Mouse (Mus musculus): ENCODE data around the gene Acoxl.

Gene Acoxl

DNA sequence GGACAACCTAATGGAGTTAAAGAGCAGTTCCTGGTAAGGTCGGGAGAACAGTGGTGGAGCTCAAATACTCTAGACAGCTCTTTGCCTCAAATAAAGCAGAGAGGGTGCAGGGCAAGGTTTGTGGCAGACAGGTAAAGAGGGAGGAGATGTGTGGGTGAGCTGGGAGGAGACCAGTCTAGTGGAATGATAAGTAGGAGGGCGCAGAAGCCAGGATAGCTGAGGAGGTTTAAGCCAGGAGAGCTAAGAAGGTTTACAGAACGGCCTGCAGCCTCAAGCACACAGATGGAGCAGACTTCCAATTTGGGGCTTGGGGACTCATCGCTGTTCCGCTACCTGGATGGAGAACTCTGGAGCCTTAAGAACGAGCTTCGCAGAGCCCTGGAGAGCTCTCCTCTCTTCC lies at the start of gene Acoxl:
Acoxl (plus strand) TSS at position 301 of the 400 bp plus-strand sequence.
- in situ Hi-C loops (cut with MboI): no loop called here

DNA sequence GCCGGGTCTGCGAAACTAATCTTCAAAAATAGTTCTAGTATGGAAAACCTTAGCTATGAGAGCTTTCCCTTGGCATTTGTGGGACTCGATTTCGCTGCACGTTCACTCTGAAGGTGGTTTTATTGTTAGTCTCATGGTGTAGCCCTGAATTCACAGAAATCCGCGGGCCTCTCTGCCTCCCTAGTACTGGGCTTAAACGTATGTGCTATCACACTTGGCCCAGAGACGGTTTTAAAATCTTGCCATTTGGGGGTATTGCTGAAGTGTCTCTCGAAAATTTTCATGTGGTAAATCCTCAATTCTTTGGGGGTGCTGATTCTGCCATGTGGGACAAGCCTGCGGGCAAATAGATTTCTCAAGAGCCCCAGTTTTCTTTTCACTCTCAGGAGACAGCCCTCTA lies 49.5 kb upstream of the Acoxl start:
- in situ Hi-C loops (cut with MboI): no loop called here

DNA sequence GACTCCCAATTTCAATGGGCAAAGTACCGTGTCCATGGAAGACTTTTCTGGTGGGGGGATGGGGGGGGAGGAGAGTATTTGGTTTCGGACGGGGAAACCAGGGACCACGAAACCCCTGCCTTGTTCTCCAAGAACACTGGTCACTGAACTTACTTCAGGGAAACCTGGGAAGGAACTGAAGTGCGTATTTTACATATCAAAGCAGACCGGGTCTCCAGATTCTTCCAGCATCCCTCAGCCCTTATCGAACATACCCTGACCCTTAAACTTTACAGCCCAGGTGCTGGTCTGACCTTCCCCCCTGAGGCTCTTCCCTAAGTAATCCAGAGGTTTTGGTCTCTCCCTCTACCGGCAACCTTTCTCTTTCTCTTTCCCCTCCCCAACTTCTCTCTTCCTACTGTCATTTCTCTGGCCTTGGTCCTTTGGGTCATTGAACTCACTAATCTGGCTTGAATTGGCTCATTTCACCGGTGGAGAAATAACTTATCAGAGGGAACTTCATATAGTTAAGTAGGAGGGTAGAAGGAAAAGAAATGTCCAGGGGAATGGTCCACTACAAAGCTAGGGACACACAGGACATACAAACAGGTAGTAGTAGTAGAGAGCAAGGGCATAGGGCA lies 48.9 kb upstream of the Acoxl start:
- in situ Hi-C loops (cut with MboI): no loop called here

DNA sequence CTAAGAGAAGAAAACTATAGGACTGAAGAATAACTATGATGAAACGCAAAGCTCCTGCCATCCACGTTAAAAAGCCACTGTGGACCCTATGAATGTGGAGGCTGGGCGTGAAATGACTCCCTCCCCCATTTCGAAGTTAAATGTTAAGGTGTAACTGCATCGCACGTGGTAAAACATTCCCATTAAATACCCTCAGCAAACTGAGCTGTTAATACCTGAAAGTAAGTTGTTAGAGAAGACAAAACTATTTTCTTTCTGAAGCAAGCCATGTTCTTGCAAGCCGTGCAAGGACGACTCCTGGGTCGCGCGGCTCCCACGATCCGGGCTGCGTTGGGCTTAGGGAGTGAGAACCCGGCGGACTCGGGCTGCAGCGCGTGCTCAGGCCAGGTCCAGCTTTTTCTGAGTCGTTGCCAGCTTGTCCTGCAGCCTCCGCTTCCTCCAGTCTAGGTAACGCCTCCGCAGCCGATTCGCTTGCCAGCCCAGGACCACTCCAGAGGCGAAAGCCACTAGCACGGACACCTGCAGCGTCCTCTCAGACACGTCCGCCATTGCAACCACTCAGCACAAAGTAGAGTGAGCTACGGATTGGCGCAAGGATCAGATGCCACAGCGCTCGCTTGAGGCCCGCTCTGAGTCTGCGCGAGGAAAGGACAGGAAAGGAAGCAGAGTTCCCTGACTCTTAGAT lies 46.6 kb upstream of the Acoxl start, which contains the start of gene Mtln:
Mtln (minus strand) TSS at position 570 of the 685 bp plus-strand sequence.
- in situ Hi-C loops (cut with MboI): no loop called here

DNA sequence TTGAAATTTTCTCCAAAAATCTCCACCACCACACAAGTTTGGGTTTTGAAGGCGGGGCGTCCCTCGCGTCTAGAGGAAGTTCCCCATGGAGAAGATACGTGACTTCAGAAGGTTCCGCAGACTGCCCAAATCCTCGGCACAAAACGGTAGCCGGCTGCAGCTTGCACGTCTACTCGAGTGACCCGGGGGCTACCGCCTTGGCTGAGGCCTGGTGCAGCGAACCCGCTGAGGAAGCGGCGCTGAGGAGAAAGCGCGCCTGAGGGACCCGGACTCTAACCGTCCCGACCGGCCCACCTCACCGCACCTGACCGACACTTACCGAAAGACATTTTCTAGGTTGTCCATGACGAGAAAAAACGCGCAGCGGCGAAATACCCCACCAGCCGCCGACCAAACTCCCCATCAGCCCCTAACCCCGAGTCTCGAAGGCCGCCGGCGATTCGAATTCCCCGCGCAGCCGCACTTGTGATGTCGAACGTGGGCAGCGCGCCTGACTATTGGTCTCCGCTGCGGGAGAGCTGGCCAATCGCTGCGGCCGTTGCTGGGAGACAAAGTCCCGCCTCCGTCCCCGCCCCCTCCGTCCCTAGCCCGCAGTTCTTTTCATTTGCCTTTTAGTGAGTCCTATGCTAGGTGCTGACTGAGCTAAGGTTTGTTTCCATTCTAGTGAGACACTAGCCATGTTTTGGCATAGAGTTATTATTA lies 7.1 kb upstream of the Acoxl start, which contains the start of gene Bub1:
Bub1 (minus strand) TSS at position 465 of the 702 bp plus-strand sequence.
- in situ Hi-C loops (cut with MboI): no loop called here

DNA sequence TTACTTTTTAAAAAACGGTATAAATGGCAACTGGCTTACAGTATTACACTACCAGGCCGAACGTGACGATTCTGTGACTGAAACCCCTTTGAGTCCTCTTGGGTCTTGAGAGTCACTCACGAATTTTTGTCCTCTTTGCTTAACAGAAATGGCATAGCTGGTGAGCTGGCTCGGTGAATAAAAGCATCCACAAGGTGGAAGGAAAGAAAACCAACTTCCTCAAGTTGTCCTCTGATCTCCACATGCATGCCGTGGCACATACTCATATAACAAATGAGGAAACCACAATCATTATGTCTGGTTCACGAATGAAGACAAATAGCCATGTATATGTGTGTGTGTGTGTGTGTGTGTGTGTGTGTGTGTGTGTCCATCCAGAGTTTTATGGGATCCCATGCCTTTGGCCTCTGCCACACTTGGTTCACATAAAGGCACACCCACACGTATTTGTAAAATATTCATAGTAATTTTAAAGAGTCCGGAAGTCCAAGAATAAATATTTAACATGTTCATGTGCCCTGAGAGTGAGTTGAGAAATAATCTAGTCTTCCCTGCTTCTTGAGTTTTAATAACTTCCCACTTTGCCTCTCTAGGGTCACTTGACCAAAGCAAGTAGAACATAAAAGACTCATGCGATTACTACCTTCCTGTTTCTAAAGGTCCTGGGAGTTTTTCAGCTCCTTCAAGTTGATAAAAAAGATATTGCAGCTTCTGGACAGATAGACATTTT lies 6.4 kb upstream of the Acoxl start:
- in situ Hi-C loops (cut with MboI): no loop called here

DNA sequence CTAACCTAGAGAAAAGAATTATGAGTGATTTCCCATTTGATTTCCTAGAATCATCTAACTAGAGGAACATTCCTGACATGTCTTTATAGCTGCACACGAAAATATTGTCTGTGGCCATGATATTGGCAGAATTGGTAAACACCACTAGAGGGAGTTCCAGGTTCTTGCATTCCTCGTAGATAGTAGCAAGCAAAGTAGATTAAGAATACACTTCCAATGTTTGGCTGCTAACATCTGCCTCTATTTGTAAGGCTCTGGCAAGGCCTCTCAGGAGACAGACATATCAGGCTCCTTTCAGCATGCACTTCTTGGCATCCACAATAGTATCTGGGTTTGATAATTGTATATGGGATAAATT lies 5.9 kb upstream of the Acoxl start:
- in situ Hi-C loops (cut with MboI): no loop called here

DNA sequence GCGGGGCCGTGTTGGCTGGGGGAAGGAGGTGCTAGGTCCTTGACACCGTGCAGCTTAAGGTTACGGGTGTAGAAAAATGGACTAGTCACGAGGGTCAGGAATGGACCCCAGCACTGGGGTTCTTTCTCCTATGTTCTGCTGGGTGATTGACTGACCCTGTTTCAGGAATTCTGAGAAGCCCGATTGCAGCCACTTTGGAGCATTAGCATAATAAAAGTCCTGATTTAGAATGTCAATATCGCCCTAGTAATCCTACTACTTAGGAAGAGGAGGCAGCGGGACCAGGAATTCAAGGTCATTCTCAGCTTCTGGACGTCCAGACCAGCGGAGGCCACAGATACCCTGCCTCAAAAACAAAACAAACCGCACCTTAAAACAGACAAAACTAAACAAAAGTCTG lies 749 bp downstream of the Acoxl start:
- in situ Hi-C loops (cut with MboI): no loop called here

DNA sequence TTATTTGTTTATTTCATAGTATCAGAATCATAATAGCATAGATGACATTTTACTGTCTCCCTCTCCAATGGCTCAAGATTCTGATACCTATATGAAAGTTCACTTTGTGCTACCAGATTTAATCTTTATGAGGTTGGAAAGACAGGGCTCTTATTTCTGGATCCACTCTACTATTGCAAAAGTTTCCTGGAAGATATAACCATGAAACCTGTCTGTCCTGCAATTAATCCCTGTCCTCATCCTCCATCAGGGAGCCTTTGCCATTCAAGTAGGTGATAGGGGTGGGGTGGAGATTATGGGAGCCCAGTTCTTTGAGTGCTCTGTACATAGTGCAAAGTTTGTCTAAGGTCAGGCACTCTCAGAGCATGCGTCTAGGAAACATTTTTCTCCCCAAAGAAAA lies 2.7 kb downstream of the Acoxl start:
- in situ Hi-C loops (cut with MboI): no loop called here

DNA sequence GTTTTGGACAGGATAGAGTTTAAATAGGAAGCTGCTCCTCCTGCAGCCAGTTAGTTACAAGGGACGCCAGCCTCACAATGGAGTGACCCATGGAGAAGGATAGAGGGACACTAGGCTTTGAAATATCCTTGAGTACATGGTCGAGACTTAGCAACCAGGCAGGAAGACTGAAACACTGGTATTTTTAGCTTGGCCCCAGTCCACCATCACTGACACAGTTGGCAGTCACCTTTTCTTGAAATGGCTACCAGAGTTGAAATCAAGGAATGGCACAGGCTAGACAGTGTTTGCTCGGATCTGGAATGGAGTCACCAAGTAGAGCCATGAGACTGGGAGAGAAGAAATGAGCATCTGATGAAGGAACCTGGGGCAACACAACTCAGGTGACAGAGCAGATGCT lies 3.7 kb downstream of the Acoxl start:
- in situ Hi-C loops (cut with MboI): no loop called here

DNA sequence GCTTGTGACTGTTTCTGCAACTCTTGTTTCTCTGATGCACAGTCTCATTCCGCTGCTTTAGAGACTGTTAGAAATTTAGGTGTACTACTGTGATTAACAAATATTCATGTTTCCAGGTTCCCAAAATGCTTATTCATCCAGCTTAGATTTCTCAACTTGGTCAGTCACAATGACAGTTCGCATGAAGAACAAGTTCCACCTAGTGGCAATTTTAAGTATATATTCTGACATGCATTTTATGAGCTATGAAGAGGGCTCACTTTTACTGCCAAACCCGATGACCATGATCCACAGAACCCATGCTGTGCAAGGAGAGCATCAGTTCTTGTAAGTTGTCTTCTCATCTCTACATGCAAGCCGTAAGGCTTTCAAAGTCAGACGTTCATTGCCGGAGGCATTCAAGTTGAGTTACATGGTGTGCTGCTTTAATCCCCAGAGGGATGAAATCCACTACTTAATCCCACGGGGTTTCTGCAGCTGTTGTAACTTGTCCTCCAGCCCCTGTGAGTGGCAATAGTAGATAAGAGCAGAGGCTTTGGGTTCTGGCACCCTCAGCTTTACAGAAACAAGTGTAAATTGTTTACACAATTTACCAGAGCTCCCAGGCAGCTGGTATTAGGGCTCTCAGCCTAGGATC lies 6.8 kb downstream of the Acoxl start:
- in situ Hi-C loops (cut with MboI): no loop called here

DNA sequence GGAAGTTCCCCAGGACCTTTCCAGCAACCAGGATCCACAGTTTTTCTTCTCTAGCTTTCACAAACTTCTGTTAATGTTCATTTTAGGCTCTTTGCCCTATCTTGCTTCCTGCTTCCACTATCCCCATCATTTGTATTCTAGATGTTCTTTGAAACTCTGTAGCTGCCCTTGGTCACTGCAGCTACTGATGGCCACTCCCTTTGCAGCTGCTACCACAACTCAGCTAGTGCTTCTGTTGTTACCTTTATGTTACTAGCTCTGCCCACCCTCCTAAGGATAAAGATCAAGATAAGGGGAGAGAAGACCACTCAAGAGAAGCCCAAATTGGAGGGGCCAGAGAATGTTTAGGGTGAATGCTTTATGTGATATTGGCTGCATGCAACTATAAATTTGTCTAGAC lies 7.3 kb downstream of the Acoxl start:
- in situ Hi-C loops (cut with MboI): no loop called here

DNA sequence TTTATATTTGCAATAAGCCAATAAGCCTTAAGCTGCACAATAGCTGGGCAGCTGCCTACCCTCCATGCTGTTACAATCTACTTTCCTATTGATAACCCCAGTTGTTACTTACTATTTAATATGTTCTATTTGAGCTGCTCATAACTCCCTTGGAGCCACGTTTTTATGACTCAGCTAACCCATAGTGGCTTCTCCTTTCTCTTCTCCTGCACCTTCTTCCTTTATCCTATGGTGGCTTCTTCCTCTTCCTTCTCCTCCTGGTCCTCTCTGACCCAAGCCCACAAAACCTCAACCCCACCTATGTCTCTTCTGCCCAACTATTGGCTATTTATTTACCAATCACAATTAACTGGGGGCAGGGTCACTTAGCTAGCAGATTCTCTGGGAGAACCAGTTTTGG lies 7.9 kb downstream of the Acoxl start:
- in situ Hi-C loops (cut with MboI): no loop called here

DNA sequence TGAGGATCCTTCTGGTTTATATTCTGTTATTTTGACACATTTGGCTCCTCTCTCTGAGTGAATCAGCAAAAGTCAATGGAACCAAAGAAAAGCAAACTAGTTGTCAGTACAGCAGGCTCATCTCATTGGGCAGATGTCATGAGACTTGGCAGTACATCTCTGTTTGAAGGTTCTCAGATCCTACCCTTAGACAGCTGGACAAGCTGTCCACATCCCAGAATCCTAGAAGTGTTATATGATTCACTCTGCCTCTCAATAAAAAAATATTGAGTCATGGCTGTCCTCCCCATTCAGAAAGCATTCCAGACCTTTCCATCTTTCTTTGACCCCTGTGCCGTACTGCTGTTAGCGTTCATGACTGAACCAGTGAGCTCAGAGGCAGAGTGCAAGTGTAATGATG lies 11.7 kb downstream of the Acoxl start:
- in situ Hi-C loops (cut with MboI): no loop called here

DNA sequence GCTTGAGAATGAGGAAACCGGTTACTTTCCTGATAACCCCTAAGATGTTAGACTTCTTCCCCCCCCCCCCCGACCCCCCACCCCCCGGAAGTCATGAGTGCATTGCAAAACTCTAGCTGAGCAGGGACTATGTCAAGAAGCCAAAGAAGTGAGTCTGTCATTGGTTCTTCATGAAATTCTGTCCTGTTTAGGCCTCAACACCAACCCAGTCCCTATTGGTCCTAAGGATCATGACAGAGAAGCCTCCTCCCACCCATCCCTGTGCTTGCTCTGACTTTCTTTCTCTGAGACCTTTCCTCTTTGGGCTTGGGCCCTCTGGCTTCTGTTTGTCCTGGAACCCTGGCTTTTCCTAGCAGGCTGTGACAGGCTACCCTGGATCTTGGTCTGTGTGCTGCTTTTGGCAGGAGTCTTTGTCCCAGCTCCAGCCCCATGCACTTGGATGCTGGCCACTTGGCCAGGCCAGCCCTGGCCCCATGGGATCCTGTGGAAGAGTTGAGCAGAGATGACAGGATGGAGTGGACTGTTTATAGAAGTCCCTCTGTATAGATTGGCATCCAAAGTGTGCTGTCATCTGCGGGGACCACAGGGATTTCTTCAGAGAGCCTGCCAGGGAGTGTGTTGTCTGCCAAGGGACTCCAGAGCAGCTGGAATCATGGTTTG lies 15.8 kb downstream of the Acoxl start:
- in situ Hi-C loops (cut with MboI): no loop called here

DNA sequence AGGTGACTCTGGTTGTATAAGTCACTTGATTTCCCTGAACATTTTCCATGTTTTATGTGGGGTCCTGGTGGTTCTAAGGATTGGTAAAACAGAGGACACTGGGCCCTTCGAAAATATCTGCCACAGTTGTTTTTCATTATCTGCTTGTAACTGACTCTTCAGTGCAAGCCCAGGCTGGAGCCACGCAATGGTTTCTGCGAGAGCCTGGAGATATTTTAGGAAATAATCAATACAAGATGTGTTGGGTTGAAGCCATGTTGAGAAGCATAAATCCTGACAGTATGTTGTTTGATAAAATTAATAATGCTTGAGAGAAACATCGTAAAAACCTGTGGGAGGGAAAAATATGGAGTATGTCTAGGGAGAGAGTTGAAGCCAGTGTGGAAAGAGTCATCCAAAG lies 25.7 kb downstream of the Acoxl start:
- in situ Hi-C loops (cut with MboI): no loop called here

DNA sequence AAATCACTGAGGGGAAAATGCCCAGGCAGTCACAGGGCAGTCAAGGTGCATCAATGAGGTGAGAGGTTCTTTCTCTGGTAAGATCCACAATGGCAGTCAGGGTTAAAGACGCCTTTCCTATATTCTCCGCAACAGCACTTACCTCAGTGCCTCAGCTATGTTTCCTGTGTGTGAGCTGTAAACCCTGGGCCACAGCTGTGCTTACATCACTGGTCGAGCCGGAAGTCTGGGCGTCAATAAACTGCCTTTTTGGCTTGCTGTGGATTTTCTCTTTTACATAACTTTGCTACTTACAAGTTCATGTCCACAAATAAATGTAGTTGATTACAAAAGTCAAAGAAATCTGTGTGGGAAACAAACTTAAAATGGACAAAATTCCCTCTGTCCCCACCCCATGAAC lies 42.4 kb downstream of the Acoxl start:
- in situ Hi-C loops (cut with MboI): loop anchor here (10.0 kb wide), 2 partner anchors 524 to 694 kb away; no protein-coding TSS in a partner anchor

DNA sequence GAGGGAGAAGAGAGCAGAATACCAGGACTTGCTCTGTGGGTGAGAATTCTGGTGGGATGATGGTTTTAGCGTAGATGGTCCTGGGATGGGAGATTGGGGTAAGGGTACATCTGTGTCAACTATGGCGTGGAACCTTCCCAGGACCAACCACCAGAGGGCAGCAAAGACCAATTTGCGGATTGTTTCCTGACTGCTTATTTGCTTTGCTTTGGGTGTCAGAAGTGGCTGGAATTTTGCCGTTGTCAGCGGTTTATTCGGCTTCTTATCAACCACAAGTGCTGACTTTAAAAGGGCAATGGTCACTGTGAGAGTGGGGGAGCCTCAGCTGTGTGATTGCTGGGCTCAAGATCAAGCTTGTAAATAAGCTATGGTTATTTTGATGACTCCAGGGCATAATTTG lies 50.8 kb downstream of the Acoxl start:
- in situ Hi-C loops (cut with MboI): loop anchor here (10.0 kb wide), 2 partner anchors 515 to 685 kb away; no protein-coding TSS in a partner anchor

DNA sequence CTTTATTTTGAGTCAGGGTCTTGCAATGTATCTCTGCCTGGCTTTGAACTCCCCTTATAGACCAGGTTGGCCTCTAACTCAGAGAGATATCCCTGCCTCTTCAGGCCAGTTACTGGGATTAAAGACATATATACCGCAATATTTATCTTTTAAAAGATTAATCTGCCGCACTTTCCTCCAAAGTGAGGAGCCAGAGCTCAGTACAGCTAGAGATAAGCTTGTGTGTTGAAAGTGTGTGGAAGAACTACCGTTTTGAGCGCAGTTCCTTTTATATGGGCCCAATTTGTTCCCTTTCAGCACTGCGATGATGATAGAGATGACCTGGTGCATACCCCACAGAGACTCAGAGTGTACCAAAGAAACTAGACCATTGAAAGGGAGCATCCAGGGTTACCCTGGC lies 51.3 kb downstream of the Acoxl start:
- in situ Hi-C loops (cut with MboI): loop anchor here (10.0 kb wide), 2 partner anchors 515 to 685 kb away; no protein-coding TSS in a partner anchor

DNA sequence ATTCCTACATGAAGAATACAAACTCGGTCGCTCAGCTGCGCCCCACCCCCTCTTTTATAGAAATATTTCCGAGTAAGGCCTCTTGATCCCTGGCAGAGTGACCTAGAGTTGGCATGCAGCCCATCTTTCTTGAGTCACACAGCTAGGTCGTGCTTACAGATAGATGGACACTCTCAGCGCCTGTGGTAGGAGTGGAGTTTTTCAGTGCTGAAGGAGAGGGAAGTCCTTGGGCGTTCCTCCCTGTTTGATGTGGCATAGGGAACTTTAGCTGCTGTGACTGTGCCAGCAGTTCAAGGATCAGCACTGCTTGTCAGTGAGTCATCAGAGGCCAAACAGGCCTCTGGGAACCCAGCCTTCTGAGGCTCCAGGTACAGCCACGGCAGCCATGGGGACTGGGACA lies 51.9 kb downstream of the Acoxl start:
- in situ Hi-C loops (cut with MboI): no loop called here

DNA sequence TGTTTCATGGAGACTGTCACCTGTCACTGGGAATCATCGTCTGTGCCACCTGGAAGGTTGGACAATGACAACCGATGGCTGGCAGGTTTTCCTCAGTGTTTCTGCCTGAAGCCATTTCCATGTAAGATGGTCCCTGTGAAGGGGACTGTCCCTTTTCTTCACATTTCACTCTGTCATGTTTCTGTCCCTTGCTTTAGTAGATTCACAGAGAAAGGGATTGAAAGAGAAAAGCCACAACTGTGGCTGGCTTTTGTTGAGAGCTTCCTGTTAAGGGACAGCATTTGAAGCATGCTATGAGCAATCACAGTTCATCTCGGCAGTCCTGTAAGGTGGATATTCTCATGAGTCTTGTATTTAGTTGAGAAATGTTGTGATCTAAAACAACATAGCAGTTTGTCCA lies 52.4 kb downstream of the Acoxl start:
- in situ Hi-C loops (cut with MboI): no loop called here

All from mature B cell (primary cell).